Mouse (Mus musculus) mature B cell (primary cell): ENCODE results near the gene Cxxc4.

Experiments used
- in situ Hi-C: fragments of 300-500 bp; cut with MboI; formaldehyde crosslinking; loops from 2 replicates; pipeline ENCODE4 v1.14.3; 2019

The Cxxc4 gene

DNA sequence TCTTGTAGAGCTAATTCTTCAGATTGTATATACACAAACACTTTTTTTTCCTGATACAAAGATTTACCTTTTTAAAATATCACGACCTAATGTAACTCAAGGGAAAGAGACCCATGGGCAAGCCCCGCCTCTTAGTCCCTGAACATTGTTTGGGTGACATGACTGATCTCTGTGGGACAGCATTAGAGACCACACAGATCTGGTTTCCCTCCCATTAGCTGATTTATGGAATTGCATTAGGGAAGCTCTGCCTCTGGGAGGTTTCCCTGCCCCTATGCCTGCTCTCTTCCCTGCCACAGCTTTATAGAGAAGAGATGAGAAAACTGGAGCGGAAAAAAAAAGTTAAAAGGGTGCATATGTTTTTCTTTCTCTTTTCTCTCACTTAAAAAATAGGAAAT lies 7.6 kb downstream of the Cxxc4 start:
- in situ Hi-C loops, result no loop called here

DNA sequence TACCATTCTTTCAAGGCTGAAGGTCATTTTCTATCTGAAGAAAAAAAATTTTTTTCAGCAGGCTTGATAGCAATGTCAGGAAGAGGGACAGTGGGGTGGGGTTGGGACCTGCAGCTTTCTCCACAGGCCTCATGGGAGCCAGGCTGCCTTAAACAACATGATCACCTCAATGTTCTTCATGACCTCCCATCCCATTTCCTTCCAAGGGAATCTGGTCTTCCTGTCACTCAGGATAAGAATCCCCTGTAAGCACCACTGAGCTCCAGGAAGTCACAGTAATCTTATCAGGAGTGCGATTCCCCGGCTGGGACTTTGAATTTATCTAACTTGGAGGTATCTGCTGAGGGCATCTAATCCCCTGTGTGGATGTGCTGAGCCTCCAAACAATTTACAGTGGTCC lies 17.9 kb downstream of the Cxxc4 start:
- in situ Hi-C loops, result no loop called here

DNA sequence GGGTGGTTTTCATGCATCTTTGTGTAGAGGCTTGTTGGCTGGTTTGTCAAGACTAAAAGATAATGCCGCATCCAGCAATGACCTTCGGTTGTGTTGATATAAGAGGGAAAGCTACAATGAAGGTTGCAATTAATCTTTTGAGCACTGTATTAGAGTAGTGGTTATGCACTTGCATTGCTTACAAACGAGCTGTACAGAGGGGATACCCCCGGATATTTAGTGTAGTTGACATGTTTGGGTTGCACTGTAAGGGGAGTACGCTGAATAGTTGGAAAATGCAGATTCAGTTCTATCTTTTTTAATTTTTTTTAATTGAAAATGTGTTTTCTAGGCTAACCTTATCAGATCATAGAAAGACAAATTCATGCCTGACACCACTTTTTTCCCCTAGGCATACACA lies 22.4 kb downstream of the Cxxc4 start:
- in situ Hi-C loops, result no loop called here

DNA sequence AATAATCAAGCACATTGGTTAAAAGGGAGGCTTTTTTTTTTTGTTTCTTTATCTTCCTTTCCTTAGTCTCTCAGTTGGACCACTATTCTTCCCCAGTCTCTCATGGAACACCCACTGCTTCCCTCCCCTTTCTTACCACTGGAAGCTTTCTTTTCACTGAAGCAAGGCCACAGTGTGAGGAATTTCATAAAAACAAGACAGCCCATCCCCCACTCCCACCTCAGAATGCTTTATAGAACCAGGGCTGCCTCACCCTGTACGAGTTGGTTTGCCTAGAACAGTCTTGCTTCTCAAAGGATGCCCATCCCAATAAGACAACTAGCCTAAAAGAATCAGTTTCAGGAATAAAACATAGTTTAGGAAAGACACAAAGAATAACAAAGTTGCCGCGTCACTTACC lies 23.0 kb downstream of the Cxxc4 start:
- in situ Hi-C loops, result no loop called here

- in situ Hi-C loops, result no loop called here
These were observed 43.4 kb downstream of the Cxxc4 start for GRCm38 (mm10) chr3:134279655-134280054.

GRCm38 (mm10) chr3:134281527-134282370 lies 45.5 kb downstream of the Cxxc4 start:
- in situ Hi-C loops, result no loop called here

DNA sequence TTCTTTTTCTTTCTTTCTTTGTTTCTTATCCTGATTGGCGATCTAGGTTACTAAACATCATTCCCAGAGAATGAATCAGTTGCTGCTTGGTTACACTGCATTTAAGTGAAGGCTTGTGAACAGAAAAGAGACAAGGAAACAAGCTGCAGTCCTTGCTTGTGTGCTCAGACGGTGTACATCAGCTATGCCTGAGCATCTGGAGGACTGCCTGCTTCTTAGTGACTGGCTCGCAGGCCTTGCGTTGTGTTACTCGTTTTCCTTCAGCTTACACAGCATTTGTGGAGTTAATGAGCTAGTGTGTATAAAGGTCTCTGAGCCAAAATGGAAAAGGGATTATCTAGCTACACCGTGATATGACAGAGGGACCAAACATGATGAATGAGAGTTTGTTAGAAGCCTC lies 58.9 kb downstream of the Cxxc4 start:
- in situ Hi-C loops, result no loop called here

DNA sequence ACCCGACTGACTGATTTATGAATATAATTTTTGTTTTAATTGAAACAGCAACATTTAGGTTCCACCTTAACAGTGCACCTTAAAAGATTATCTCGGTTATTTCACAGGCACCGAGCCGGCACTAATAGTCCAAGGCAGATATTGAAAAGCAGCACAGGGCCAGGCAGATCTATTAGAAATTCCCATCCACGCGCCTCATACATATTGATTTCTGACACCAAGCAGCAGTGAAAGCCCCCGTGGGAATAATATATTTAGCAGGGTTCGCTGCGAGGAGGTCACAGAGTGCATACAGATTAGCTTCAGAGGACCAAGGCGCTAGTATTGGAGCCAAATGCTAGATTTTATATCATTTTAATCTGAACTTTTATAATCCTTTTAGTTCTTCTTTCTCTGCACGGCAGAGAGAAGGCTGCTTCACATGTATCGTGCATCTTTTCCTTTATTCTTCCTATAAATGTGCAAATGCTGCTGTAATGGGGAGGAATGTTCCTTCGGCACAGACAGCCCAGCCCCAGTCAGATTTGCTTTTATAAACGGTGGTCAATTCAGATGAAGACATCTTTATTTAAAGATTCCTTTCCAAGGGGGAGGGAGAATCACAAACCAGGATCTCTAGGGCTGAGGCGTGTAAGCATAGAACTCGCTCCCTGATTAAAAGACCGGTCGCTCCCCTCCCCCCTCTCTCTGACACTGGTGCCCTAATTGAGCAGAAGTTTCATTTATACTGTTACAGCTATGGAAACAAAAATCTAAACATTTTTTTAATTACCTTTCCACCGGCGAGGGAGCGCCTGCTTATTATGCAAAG lies 66.6 kb downstream of the Cxxc4 start:
- in situ Hi-C loops, result no loop called here

DNA sequence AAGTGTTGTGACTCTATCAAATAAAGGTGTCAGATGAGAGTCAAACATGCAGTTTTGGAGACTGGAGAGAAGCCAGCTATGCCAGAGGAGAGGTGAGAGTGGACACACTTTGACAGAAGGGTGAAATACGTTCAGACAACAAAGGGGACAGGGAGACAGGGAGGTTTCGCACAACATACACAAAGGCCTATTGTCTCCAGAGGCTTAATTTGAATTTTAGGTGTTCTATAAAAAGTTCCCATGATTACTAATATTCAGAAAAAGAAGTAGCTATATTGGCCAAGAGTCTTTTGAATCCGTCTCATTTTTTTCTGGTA lies 67.2 kb downstream of the Cxxc4 start:
- in situ Hi-C loops, result no loop called here

DNA sequence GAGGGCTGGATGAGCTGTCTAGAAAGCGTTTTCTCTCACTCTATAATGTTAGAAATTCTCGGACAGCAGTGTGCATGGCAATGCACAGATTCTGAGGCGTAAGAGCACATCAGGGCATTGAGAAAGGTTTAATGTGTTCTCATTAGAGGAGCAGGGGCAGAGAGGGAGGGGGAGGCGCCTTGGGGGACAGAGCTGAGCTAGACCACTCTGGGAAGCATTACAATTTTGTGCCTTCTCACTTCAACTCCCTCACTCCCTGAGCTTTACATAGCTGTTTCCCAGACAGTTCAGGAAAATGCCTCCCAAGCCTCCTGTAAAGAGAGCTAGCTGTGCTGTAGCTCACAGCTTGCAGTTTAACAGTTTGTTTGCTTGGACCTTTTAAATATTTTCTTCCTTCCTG lies 70.2 kb downstream of the Cxxc4 start:
- in situ Hi-C loops, result no loop called here

GRCm38 (mm10) chr3:134307801-134308200 lies 71.5 kb downstream of the Cxxc4 start:
- in situ Hi-C loops, result no loop called here
